Mouse (Mus musculus) liver, embryonic 14.5 days (tissue): ENCODE measurements around the gene Msh5. TPM values are rescaled to one million over a fixed set of nuclear protein-coding genes. Genes with fewer than 3 reads are reported as not detected.

Experiments used
- ATAC-seq: fragments of 200-750 bp; cut with Nextera tagmentation; 2 replicates; pipeline ENCODE4 v1.8.0; 2017; ENCODE audit warnings: moderate number of reproducible peaks, mild to moderate bottlenecking, moderate library complexity; ENCODE audit not compliant: insufficient read depth
- DNase-seq, 3 experiments: peaks; one replicate each; pipeline ENCODE4 v3.0.0-alpha.2; 2012 to 2013; ENCODE audit warnings: low read depth in 3 of 3, low spot score in 3 of 3
- H3K27ac ChIP-seq: fragments of 300-500 bp; sonication (generic); 2 replicates; pipeline ENCODE4 v1.5.1; 2014; ENCODE audit warnings: moderate library complexity, mild to moderate bottlenecking, control low read depth, inconsistent platforms
- H3K27me3 ChIP-seq: fragments of 300-500 bp; sonication (generic); 2 replicates; pipeline ENCODE4 v1.6.1; 2014; ENCODE audit warnings: mild to moderate bottlenecking, low read length, moderate library complexity; ENCODE audit not compliant: control insufficient read depth, insufficient read depth
- H3K36me3 ChIP-seq: fragments of 300-500 bp; sonication (generic); replicated peaks from 2 replicates; pipeline ENCODE4 v1.6.1; 2014; ENCODE audit warnings: low read depth; ENCODE audit not compliant: control insufficient read depth, insufficient read depth
- H3K4me1 ChIP-seq, 2 experiments: fragments of 200-500 bp in 1 of 2; fragments of 300-500 bp in 1 of 2; sonication (generic) in 1 of 2; replicated peaks; 2 replicates each; pipeline ENCODE4 v1.6.1; 2012 to 2014; ENCODE audit warnings: antibody characterized with exemption in 1 of 2, inconsistent platforms in 1 of 2, low read length in 1 of 2; ENCODE audit not compliant: control insufficient read depth in 2 of 2, insufficient read depth in 2 of 2
- H3K4me2 ChIP-seq: fragments of 300-500 bp; sonication (generic); 2 replicates; pipeline ENCODE4 v1.6.1; 2014; ENCODE audit warnings: low read depth, mild to moderate bottlenecking, control low read depth, moderate library complexity
- H3K4me3 ChIP-seq, 2 experiments: fragments of 200-500 bp in 1 of 2; fragments of 300-500 bp in 1 of 2; sonication (generic) in 1 of 2; 2 replicates each; pipeline ENCODE4 v1.5.1; 2012 to 2014; ENCODE audit warnings: low read depth in 2 of 2, low read length in 2 of 2, mild to moderate bottlenecking in 2 of 2, control low read depth in 1 of 2, inconsistent platforms in 1 of 2, moderate library complexity in 1 of 2; ENCODE audit not compliant: insufficient read depth in 1 of 2
- H3K9ac ChIP-seq: fragments of 300-500 bp; sonication (generic); replicated peaks from 2 replicates; pipeline ENCODE4 v1.6.1; 2014; ENCODE audit warnings: mild to moderate bottlenecking, control low read depth, moderate library complexity
- H3K9me3 ChIP-seq: fragments of 300-500 bp; sonication (generic); 2 replicates; pipeline ENCODE4 v1.6.1; 2016; ENCODE audit warnings: low read length, mixed read lengths; ENCODE audit not compliant: control insufficient read depth
- CTCF ChIP-seq: IDR thresholded peaks from 2 replicates; pipeline ENCODE4 v1.5.1; 2016; ENCODE audit warnings: antibody characterized with exemption, low read depth, control low read depth
- EP300 ChIP-seq: IDR thresholded peaks from 2 replicates; pipeline ENCODE4 v1.6.1; 2016; ENCODE audit warnings: antibody characterized with exemption, low read depth
- WGBS: fragments of 180-500 bp; shearing (Covaris S2); extraction: QIAGEN DNeasy Blood & Tissue Kit; methylation state at CpG from one replicate; pipeline ENCODE4 v1.1.7; 2014; ENCODE audit not compliant: insufficient replicate concordance; 5-methylcytosine and 5-hydroxymethylcytosine counted together
- polyA plus RNA-seq, 2 experiments: library from polyadenylated mRNA; depleted of rRNA in 1 of 2; stranded (reverse) in 1 of 2; unstranded in 1 of 2; fragments of >200 nt; fragmentation: Nextera tagmentation in 1 of 2; extraction: Ambion mirVana in 1 of 2; gene quantifications; 2 replicates each; pipeline versions ENCODE4 v1.2.1 to v1.2.3; 2012 to 2014

Msh5 gene
- polyA plus RNA-seq, 2 experiments: 2.3 to 4.3 TPM

DNA sequence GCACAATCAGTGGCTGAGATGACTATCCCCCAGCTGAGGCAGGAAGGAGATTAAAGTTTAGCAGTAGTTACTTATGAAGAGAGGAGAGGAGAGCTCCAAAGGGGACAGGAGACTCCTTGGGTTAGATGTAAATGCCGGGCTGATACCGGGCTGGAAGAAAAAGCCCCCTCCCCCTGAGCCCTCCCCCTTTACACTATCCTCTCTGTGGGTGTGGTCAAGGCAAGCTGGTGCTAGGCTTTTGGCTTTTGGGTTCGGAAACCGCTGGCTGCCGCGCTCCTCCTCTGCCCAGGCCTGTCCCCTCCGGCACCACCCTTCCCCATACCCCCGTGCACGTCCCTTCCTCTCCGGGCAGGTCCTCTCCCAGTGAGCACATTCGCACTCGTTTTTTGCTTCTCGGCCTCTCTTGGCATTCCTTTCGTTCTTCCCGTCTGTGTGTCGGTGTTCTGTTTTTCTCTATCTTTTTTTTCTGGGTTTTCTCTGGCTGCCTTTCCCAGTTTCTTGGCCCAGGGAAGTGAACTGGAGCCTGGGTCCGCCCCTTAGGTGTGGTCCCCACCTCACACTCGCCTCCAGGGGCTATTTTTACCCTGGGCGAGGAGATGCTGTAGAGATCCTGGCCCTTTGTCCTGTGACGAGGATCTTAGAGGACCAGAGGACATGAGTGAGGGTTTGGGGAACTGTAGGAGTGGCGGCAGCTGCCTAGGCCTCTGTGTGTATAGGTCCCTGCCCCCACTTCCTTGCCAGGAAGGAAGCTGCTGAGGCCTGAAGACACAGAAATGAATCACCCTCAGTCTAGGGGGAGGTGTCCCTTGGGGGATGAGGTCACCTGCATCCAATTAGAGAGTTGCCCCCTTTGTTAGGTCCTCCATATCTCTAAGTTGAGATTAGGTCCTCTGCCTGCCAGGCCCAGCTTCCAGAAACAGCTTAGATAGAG, 4.9 kb upstream of the Msh5 start:
- H3K27ac ChIP-seq: peak overlapping the region; percentile 87
- peak overlapping the region; percentile 87 for H3K9ac ChIP-seq
- no peaks in the 10 kb centered on the region for H3K27me3 ChIP-seq
- peak; percentile 7; the same call in 1 of the 2 replicates for TF ChIP-seq CTCF
- TF ChIP-seq EP300: no peak
- peaks cover 40 to 41% of the 10 kb centered on the region in 2 experiments for H3K4me1 ChIP-seq
- DNase-seq (peak in 2 of 3 experiments; percentile 49 to 71), ATAC-seq (peak; percentile 47)
- peak overlapping the region; percentile 98 for H3K4me2 ChIP-seq
- WGBS: 2% methylated on average over 21 of the region's 21 CpGs
- peaks cover 40% of the 10 kb centered on the region for H3K36me3 ChIP-seq
- H3K4me3 ChIP-seq: peak overlapping the region; percentile 81 to 93
- no peaks in the 10 kb centered on the region for H3K9me3 ChIP-seq

DNA sequence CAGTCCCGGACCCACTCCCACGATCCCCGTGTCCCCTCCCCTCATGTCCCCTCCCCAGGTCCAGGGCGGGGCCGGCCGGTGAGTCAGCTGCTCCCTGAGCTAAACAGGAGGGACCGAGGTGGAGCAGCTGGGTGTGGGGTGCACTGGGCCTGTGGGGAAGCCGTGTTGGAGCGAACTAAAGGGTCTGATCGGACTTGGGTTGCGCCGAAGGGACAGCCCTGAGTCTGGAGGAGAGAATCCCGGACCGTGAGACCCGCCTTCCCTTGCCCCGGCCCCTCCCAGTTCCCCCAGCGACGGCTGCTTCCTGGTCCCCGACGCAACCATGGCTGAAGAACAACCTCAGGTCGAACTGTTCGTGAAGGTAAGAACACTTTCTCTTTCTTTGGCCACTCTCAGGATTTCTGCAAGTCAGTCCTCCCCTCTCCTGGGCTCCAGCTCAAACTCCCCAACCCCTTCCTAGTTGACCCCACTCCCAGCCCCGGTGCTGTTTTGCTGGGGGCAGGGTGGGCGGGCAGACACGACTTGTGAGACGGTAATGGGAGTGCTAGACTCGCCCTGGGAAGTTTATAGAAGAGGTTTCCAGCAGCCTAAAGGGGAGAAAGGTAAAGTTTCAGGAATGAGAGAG, 3.7 kb upstream of the Msh5 start:
- ATAC-seq: peak; percentile 24; the same call in 1 of the 2 replicates
- WGBS: under 1% methylated on average over 27 of the region's 27 CpGs
- Histone ChIP-seq H3K4me3 (peak overlapping the region; percentile 81 to 93), H3K36me3 (peaks cover 30% of the 10 kb centered on the region), H3K27ac (peak overlapping the region; percentile 81), H3K9ac (peak overlapping the region; percentile 89), H3K27me3 (no peaks in the 10 kb centered on the region), H3K9me3 (no peaks in the 10 kb centered on the region), H3K4me1 (peaks cover 45 to 47% of the 10 kb centered on the region in 2 experiments), H3K4me2 (peak overlapping the region; percentile 98)
- TF ChIP-seq EP300 (no peak), CTCF (no peak)
- DNase-seq: peak in 2 of 3 experiments; percentile 49 to 53

DNA sequence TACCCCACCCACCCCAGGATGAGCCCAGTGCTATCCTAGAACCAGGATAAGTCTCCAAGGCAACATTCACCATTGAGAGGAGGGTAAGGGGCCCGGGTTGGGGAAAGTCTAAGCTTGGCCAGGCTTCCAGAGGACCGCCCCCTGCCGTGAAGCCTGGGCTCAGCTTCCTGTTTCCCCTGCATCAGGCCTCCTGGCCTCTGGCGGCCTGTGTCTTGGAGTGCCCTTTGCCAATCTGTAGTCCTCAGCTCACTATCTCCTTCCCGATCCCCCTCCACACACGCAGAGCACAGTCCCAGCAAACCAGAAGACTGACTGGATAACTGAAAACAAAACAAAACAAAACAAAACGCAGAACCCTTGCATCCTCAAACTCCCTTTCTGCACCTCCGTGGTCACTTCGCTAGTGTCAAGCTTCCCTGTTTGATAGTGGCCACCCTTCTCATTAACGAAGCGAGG, 3.0 kb upstream of the Msh5 start, which contains the start of gene Clic1:
Gene Clic1, plus strand, starts transcription at position 406 of the 456 bp plus-strand sequence.
- H3K4me1 ChIP-seq: peaks cover 51 to 53% of the 10 kb centered on the region in 2 experiments
- peak within 1 kb of the TSS; percentile 81 to 93 for H3K4me3 ChIP-seq
- WGBS: 1% methylated on average over 11 of the region's 11 CpGs
- peak within 1 kb of the TSS; percentile 89 for H3K9ac ChIP-seq
- H3K9me3 ChIP-seq: no peaks in the 10 kb centered on the region
- peak; percentile 7; the same call in 1 of the 2 replicates for ATAC-seq
- TF ChIP-seq CTCF: peak; percentile 47
- no peak for TF ChIP-seq EP300
- H3K36me3 ChIP-seq: peaks cover 25% of the 10 kb centered on the region
- no peaks in the 10 kb centered on the region for H3K27me3 ChIP-seq
- peak in 1 of 3 experiments; percentile 60 for DNase-seq
- peak within 1 kb of the TSS; percentile 98 for H3K4me2 ChIP-seq
- H3K27ac ChIP-seq: peak within 1 kb of the TSS; percentile 81

DNA sequence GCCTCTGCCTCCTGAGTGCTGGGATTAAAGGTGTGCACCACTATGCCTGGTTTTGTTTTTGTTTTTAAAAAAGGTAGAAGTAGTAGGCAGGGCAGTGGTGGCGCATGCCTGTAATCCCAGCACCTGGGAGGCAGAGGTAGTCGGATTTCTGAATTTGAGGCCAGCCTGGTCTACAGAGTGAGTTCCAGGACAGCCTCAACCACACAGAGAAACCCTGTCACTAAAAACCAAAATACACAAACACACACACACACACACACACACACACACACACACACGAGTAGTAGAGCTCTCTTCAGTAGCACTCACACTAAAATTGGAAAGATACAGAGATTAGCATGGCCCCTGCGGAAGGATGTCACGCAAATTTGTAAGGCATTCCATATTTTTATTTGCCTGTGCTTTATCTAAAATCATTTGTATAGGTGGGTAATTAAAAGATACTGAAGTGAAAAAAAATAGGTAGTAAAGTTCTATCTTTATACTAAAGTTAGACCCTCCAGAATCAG, 2.4 kb upstream of the Msh5 start:
- no peak for DNase-seq
- peak overlapping the region in 1 of 2 experiments; percentile 81; a peak in 1 of 4 replicates for H3K4me3 ChIP-seq
- no peak for ATAC-seq
- no peaks in the 10 kb centered on the region for H3K27me3 ChIP-seq
- TF ChIP-seq CTCF: no peak
- TF ChIP-seq EP300: no peak
- H3K4me2 ChIP-seq: peak overlapping the region; percentile 98
- H3K9ac ChIP-seq: no peak overlapping the region; the same call in 1 of the 2 replicates
- H3K4me1 ChIP-seq: peaks cover 57 to 59% of the 10 kb centered on the region in 2 experiments
- 32% methylated on average over 5 of the region's 5 CpGs for WGBS
- peak overlapping the region; percentile 81 for H3K27ac ChIP-seq
- peaks cover 20% of the 10 kb centered on the region for H3K36me3 ChIP-seq
- no peaks in the 10 kb centered on the region for H3K9me3 ChIP-seq
